Mouse (Mus musculus) monocyte, adult 5-6 weeks (primary cell): ENCODE data around the gene Clmn. TPM values are rescaled to one million over a fixed set of nuclear protein-coding genes. Genes with fewer than 3 reads are reported as not detected.

Source experiments
- ATAC-seq: fragments of 153-309, 156-312 bp; replicated peaks from 2 replicates; pipeline ENCODE4 v1.8.0; 2017; ENCODE audit warnings: mild to moderate bottlenecking; ENCODE audit not compliant: low TSS enrichment, insufficient number of reproducible peaks, severe bottlenecking, poor library complexity, low FRiP score
- total RNA-seq: library from RNA; stranded (forward); fragments of 200-1000, 200-491, 200-594 nt; gene quantifications from 3 replicates; pipeline ENCODE4 v1.2.3, GENCODE M21; 2017

The Clmn gene
- total RNA-seq, 1 experiment from 2014 or later, result not detected

DNA sequence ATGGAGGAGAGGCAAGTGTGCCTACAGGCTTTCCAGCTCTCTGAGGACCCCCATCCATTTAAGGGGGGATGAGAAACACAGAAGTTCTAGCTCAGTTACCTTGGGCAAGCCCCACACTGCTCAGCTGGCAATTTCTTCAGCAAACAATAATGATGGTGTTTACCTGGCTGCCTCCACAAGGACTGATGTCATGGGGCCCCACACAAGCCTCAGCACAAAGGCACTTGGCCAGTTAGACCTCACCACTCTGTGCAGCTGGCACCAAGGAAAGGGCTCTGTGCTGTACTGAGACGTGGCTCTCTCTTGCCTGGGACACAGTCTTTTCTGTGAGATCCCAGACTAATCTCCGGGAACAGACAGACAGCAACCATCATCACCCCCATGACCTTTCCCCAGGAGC lies 17.2 kb upstream of the Clmn start:
- no peak for ATAC-seq

DNA sequence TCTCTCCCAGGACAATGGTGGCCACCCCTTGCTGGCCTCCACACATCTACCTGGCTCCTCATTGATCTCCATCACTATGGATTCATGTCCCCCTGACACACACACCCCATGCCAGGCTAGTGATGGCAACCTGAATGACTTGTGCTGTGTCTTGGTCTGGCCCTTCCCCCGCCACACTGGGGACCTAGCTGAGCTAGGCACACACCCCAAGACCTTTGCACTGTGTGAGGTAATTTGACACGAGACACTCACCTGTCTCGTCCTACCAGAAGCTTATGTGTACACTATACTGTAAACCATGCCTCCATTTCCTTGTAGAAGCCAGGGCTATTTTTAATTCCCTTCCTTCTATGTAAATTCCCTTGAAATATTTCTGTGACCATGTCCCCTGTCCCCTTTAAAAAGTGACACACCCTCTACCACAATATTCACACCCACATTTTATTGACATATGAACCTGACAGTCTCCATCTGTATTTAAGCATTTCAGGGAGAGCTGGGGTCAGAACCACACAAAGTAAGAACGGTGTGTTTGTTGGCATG lies 16.7 kb upstream of the Clmn start:
- ATAC-seq, result no peak

DNA sequence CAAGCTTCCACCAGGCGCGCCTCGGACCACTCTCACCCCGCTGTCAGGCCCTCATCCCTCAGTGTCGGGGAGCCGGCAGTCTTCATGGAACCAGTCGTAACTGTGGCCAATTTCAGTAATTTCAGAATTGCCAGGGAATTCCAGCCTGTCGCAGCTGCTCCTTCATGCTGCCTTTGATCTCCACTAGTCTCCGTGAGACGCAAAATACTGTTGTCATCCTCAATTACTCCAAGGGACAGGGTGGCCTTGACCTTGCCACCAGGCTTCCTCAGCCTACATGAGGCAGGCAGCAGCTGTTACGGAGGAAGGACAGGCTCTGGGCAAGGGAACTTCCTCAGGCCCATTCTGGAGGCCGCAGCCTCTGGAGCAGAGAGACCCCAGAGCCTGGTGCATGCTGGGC lies 15.5 kb upstream of the Clmn start:
- no peak for ATAC-seq

DNA sequence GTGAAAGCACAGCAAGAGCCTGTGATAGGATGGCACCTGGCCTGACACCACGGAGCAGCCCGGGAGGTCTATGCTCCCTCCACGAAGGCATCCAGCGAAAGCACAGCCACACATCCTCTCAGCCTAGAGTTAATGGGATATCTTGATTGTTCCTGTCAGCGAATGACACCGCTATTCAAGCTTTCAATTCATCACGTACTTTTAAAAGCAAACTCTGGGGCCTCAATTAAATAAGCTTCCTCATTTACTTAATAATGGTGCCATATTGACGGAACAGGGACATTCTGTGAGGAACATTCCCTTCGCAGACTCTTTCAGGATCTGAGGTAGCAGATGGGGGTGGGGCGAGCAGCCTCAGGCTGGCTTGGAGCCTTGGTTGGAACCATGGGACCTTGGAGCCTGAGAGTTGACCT lies 14.7 kb upstream of the Clmn start:
- ATAC-seq, result no peak

DNA sequence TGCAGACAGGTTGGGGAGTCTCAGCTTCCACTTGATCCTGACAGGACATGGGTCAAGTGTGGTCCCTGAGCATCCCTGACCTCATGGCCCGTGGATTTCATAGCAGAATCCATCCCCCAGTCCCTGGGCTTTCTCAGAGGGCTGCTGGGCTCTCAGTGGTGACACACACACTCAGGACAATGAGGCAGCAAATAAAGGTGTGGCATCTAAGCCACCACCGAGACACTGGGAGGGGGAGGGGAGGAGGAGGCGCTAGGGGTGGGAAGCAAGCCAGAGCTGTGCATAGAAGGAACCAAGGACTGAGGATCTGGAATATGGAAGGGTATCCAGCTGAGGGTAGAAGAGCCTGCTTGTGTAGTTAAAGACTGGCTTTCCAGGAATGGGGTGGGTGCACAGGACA lies 11.2 kb upstream of the Clmn start:
- ATAC-seq, result no peak

DNA sequence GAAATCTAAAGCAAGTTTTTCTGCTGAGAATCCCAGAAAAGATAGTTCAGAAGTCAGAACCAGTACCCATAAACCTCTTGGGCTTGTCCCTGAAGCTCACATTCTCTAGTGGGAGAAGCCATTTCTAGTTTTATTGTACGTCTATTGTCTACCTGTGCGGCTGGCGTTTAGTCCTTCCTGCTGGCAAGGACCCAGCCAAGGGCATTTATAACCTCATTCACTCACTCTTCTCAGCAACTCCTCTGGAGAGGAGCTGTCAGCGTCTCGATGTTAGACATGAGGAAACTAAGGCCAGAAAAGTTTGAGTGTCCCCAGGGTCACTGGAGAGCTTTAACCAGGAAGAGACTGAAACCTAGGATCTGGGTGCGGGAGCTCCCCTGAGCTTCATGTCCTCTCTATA lies 7.1 kb upstream of the Clmn start:
- ATAC-seq, result no peak

DNA sequence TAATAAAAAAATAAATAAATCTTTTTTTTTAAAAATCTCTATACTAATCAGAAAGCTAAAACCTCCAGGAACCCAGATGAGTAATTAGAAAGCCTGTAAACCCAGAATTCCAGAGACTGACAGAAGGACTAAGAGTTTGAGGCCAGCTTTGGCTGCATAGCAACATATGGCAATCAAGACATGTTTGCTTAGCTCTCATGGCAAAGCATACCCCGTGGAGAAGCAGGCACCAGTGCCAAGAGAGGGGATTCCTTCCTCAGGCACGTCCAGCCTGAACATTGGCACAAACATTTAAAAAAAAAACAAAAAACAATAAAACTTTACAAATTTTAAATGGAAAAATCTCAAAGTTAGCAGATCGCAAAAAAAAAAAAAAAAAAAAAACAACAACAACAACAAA lies 4.9 kb upstream of the Clmn start:
- ATAC-seq, result no peak

DNA sequence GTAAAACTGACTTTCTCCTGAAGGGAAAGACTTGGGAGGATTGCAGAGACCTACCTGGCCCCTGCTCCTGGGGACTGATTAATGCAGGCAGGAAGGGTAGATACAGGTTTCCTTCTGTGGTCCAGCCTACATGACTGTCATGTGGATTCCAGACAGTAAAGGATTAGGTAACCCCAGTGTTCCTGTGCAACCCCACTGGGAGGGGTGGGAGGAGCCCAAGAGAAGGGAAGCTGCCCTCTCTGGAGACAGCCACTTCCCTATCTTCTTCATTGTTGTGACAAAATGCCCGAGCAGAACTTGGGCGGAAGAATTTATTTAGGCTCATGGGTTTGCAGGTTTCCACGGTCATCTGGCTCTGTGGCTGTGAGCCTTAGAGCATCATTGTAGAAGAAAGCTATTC lies 3.6 kb upstream of the Clmn start:
- no peak for ATAC-seq

DNA sequence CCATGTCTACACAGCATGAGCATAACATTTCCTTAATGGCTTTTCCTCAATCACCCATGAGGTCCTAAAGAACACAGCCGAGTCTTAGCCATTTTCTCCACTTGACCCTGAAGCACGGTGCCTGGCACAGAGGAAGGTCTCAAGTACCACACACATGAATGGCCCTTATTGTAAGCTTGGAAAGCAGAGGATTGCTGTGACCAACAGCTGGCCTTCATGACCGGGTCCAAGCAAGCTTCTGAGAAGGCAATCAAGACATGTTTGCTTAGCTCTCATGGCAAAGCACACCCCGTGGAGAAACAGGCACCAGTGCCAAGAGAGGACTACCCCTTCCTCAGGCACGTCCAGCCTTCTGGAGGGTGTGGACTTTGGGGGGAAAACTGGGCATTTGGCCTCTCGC lies 3.0 kb upstream of the Clmn start:
- no peak for ATAC-seq

DNA sequence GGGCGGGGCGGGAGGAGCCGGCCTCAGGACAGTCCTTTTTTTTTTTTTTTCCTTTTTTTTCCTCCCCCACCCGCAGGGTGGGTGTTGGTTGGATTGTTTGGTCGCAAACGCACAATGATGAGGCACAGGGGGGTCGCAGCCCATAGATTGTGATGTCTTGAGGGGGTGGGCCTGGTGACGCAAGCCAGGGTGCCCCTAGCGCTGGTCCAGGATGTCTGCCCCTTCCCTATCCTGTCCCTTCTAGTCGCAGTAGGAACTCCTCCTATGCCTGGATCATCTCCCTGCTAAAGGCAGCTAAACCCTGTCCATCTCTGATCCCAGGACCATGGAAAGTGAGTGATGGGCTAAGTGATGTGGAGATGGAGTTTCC lies 275 bp upstream of the Clmn start:
- ATAC-seq, result no peak

DNA sequence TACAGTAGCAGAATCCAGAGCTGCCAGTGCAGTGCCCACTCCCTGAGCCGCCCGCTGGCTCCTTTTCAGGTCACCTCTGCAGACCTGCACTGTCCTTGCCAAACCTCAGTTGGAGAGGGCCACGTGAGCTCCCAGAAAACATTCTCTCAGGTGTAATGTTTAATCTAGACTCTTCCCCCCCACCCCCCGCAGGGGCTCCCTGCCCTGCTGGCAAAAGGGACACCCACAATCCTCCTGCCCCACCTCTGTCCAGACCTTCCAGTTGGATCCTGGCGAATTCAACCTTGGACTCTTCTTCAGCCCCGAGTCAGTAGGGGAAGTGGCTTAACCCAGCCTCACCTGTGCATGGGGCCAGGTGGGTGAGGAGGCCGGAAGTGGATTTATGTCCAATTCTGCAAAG lies 1.2 kb downstream of the Clmn start:
- ATAC-seq, result no peak

DNA sequence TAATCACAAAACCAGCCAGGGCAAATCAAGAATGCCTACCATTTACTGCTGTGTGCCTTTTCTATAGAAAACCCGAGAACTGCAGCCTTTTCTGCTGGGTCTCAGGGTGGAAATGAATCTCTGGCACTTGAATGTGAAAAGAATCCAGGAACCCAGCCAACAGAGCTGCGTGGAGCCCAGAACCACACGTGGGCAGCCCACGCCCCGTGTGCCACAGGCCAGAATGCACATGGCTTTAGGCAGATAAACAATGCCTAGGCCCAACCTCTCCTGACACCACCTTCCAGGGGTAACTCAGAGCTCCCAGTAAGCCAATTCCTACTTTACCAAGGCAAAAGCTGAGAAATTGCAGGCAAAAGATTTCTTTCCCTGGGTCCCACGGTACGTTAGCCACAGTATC lies 5.7 kb downstream of the Clmn start:
- ATAC-seq, result no peak

DNA sequence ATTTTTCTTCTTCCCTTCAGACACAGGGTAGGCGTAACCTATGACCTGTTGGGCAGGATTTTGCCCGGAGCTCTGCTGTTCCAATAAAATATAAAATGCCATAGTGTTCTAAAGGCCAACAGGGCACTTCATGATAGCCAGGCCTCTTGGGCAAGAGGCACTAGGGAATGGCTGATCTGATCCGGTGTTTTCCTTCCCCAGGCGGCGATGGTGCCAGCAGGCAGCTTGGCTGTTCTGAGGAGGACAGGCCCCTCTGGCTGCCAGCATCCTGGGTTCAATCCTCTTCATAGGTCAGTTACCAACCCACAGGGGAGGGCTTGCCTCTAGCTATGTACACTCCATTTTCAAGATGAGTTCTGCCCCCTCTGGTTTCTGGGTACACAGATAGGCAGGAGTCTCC lies 6.1 kb downstream of the Clmn start:
- ATAC-seq, result no peak

DNA sequence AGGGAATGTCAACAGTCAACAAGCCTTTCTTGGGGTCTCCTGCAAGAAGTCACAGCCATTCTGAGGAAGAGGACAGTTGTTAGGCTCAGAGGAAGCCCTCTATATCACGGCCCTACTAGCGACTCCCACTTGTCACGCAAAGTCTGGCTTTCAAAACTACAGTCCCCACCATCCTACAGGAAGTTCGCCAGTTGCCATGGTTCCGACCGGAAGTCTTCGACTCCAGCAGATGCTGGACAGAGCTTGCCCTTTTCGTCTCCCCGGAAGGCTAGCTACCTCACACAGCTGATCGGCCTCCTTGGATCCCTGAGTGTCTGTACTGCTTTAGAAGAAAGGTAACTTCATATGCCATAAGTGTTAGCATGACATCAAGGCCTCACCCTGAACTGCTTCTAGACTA lies 7.3 kb downstream of the Clmn start:
- no peak for ATAC-seq

DNA sequence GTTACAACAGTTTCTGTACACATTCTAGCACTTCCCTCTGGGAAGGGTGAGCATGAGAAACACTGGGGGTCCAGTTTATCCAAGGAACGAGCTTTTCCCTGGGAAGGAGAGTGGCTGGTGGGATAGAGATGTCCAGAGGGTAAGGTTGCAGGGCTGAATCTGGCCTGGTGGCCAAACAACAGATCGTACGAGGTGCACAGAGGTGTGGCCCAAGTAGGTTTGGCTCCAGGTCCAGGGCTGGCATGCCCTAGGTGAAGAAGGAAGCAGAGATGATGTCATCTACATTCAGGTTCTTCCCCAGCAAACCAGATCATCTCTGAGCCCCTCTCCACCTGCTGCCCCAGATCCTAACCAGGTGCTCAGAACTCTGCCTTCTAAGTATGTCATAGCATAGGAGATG lies 8.3 kb downstream of the Clmn start:
- no peak for ATAC-seq

DNA sequence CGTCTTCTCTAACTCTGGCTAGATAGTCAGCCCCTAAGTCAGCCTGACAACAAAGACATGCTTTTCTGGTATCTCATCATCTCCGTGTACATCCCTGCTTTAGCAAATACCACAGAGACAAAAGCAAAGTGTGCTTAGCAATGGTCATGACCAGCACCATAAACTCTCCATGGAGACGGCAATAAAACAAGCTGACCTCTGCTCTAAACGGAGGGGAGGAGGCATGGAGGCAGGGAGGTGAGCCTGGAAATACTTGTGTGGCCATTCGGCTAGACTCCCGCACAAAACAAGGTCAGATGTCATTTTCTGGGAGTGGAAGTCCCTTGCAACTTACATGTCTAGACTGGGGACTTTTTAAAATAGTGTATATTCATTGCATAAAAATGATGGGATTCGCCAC lies 9.3 kb downstream of the Clmn start:
- ATAC-seq, result no peak

DNA sequence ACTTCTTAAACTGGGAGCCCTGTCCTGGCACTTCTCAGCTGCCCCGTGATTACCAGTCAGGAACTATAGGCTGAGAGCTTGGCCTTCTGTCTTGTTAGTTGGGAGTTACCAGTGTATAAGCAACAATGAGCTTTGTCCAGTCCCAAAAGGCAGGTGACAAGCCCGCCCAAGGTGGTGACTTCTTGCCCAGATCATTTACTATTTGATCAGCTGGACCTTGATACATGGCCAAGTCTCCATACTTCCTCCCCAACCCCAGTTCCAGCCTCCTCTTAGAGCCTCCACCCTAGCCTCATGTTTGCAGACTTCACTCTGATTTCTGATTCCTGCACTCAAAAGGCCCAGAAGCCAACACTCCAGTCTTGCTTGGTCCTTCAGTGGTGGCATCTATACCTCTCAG lies 10.1 kb downstream of the Clmn start:
- no peak for ATAC-seq

DNA sequence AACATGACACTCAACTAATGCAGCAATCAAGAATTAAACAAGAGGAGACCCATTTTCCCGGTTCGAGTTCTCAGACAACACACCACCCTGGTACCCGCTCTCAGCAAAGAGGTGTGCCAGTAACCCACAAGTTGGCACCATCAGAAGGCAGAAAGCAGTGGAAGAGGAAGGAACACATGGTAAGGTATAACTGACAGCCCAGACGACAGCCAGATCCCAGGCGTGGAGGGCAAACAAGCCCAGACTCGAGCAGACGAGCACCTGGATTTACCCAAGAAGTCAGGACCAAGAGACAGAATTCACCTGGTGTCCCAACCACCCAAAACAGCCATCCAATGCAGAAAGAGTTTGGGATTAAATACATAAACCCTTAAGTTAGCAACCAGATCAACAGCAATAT lies 11.5 kb downstream of the Clmn start:
- no peak for ATAC-seq

DNA sequence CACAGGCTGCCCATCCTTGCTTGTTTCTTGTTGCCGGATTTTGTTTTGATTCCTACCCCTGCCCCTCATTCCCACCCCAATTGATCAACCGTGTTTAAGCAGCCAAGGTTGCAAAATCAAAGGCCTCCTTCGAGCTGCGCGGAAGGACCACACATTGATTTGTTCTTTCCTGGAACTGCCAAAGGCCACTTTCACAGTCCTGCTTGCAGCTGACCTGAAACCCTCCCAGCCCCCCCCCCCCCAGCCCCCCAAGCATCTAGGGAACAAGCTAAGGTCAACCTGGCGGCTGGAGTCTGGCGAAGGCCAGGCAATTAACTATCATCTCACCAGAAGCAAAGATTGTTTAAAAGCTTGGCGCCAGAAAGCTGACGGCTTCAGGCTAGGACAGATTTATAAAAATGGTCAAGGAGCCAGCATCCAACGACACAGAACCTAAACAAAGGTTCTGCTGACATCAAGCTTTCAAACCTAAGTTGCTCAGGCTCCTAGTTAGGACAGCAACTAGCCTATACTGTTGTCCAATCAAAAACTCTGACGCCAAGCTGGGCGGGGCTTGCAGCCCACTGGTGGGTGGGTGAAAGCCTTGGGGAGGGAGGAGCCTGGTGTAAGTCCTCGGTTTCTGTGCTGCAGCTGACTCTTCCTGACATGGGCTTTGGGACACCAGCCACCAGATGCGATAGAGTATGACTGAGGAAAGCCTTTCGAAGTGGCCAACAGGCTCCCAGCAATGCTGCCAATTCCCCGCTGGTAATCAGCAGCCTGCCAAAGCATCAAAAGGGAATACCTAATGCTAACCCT lies 13.0 kb downstream of the Clmn start:
- no peak for ATAC-seq

DNA sequence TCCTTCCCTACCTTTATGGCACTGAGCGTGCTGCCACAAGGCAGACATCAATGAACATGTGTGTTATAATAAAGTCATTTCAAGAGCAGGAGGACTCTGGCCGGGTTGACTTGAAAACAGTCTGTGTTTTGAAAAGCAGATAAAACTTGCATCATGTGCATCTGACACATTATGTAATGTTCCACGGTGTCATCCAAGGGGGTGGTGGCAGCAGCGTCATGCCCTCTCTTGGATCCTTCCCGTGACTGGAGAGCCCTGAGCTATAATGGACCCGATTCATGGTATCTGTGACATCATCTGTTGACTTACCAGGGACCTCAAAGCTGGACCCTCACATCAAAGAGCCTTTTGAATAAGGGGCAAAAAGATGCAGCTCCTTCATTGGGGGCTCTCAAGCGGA lies 14.8 kb downstream of the Clmn start:
- no peak for ATAC-seq

DNA sequence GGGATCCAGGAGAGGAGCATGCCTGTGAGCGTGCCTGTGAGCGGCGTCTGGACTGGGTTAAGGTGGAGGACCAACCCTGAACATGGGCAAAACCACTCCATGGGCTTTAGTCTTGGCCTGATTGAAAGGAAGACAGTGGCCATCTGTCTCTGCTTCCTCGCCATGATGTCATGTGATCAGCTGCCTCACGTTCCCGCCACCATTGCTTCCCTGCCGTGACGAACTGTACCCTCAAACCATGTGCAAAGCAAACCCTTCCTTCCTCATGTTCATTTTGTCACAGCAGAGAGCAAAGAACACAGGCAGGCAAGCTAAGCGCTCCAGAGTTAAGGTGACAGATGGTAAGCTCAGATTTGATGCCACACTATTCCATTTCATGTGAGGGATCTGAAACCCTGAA lies 16.2 kb downstream of the Clmn start:
- no peak for ATAC-seq
